Mouse (Mus musculus) left cerebral cortex, adult 6 months (tissue): ENCODE measurements around the gene Insc. TPM values are rescaled to one million over a fixed set of nuclear protein-coding genes. Genes with fewer than 3 reads are reported as not detected.

ENCODE experiments used
- long read RNA-seq, 2 experiments: library from polyadenylated mRNA; unstranded; transcript quantifications; one replicate each; pipeline ENCODE4 v2.0.0; 2019 to 2020
- polyA plus RNA-seq: library from polyadenylated mRNA; unstranded; fragments of <200 nt; fragmentation: Nextera tagmentation; gene quantifications from 2 replicates; pipeline ENCODE4 v1.2.3, GENCODE M21; 2021

Insc gene
- polyA plus RNA-seq: 4.3 and 5.2 TPM in 2 replicates
- long read RNA-seq, experiment 1, transcript Insc-208 (13 exons, 2,321 nt): major isoform, 64 of 79 reads
- long read RNA-seq, experiment 1, partial matches to known transcripts: 4 of 79 reads
- long read RNA-seq, experiment 1, other reads (novel, unspliced or antisense): 11 of 79 reads
- long read RNA-seq, experiment 2, partial matches to known transcripts: 4 of 9 reads
- long read RNA-seq, experiment 2, other reads (novel, unspliced or antisense): 2 of 9 reads

DNA sequence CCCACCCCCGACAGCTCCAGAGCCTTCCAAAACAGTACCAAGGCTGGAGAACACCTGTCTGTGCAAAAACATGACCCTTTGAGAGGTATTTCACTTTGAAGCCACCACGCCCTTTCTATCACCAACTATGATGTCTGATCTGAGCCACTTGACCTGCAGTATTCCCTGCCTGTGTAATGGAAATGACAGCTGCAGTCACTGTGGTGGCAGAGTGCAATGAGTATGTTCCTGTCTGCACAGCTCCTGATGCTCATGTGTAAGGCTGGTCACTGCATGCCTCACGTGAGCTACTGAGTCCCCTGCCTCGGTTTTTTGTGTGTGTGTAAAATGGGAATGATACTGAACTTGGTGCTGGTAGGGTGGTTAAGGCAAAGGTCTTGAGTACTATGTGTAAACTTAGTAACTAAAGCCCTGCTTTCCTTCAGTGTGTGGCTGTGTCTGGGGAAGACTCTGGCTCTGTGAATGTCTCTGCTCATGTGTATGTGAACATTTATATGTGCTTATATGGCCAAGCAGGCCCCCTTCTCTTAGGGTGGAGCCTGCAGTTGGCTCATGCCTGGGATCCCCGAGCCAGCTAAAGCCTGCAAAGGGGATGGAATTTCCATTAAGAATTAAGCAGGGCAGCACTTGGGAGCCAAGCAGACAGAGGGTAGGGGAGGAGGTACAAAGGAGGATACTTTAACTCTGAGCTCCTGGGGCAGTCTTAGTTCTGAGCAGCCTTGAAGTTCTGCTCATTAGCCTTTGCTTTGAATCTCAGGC lies at the start of gene Insc:
Gene Insc (plus strand): TSS at position 673 of the 759 bp plus-strand sequence.

GRCm38 (mm10) chr7:114718300-114718699 lies 25.2 kb upstream of the Insc start, which contains the start of gene Calcb:
Calcb (plus strand) TSS chr7:114718643.

Other genes starting within 250 kb of the Insc start
- gene Cyp2r1, start 180.7 kb upstream of the Insc start, polyA plus RNA-seq: 1.2 and 1.5 TPM in 2 replicates
- 2.2 and 2.4 TPM in 2 replicates for gene Calca, start 107.3 kb upstream of the Insc start, polyA plus RNA-seq
- gene Calcb, start 25.1 kb upstream of the Insc start, polyA plus RNA-seq: 0.39 TPM in 1 of 2 replicates, not detected in the other